Mouse (Mus musculus) G1E-ER4 (cell line): ENCODE measurements around the gene Ush2a. TPM values are rescaled to one million over a fixed set of nuclear protein-coding genes. Genes with fewer than 3 reads are reported as not detected.

Experiments
- GATA1 ChIP-seq: IDR thresholded peaks from one replicate; pipeline ENCODE4 v1.8.0; 2012; ENCODE audit warnings: low read length, inconsistent platforms
- polyA plus RNA-seq: library from polyadenylated mRNA; stranded (reverse); fragments of >175 nt; gene quantifications from 2 replicates; pipeline ENCODE4 v1.2.3, GENCODE M21; 2012

Ush2a gene
- polyA plus RNA-seq, 1 experiment, result not detected

DNA sequence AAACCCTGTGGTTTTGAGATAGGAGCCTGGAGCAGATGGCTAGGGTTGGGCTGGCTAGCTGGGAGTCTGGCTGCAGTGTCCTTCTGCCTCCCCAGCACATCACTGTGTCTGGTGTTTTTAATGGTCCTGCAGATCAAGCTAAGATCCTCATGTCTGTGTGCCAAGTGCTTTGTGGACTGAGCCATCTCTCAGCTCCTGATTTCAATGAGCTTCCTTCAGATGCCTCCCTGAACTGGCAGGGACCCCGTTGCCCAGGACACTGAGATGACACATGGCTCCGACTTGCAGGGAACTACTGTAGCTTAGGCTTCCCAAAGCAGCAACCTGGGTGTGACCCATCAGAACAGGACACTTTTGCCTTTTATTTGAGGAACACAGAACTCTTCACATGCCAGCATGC, 72.1 kb downstream of the Ush2a start:
- no peak for TF ChIP-seq GATA1

DNA sequence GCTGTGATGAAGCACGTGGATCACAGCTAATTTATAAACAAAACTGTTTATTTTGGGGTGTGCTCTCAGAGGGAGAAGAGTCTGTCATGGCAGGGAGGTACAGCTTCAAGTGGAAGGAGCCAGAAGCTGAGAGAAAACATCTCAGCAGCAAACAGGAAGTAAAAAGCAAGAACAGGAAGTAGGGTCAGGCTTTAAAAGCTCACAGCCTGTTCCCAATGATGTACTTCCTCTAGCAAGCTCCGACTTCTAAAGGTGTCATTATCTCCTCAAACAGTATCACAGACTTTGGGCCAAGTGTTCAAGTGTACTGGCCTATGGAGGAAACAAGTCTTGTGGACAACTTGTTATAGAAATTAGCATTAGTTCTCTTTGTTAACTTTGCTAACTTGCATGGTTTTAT, 85.9 kb downstream of the Ush2a start:
- TF ChIP-seq GATA1, result no peak

DNA sequence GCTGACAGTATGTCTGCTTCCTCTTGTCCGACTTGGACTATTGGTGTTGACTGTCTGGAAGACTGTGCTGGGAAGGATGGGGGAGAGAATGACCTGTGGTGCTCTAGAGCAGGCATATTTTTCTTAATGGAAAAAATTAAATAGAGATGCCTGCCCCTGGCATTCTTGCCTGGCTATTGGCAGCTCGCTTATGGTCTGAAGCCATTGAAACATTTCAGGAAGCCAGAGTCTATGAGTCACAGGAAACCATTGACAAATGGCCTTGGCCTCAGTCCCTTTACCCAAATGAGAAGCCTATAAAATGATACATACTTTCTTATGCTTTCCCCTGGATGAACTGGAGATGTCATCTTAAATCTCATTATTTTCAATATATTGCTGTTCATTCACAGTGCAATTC, 92.9 kb downstream of the Ush2a start:
- TF ChIP-seq GATA1, result no peak

DNA sequence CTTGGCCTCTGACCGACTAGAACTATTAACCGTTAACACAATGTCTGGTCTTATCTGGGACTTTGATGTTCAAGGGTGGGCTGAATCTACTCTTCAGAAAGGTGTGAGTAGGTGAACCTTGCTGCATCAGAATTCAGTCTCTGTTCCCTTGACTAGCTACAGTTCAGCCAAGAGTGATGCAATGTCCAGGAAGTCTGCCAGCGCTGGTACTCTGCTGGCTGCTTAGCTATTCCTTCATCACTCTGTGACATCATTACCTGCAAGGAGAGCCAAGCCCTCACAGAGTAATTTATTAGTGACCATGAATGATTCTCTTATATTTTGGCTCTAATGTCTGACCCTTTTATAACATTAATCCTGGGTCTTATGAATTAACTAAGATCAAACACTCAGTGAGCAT, 101.7 kb downstream of the Ush2a start:
- no peak for TF ChIP-seq GATA1

DNA sequence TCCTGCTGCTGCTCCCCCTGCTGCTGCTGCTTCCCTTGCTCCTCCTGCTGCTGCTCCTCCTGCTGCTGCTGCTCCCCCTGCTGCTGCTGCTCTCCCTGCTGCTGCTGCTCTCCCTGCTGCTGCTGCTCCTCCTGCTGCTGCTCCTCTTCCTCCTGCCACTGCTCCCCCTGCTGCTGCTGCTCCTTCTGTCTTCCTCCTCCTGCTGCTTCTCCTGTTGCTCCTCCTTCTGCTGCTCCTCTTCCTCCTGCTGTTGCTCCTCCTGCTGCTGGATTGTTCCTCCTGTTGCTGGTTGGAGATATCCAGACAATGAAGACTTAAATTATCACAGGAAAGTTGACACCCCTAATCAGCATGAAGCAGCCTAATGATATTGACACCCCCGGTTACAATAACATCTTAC, 123.4 kb downstream of the Ush2a start:
- TF ChIP-seq GATA1, result no peak

DNA sequence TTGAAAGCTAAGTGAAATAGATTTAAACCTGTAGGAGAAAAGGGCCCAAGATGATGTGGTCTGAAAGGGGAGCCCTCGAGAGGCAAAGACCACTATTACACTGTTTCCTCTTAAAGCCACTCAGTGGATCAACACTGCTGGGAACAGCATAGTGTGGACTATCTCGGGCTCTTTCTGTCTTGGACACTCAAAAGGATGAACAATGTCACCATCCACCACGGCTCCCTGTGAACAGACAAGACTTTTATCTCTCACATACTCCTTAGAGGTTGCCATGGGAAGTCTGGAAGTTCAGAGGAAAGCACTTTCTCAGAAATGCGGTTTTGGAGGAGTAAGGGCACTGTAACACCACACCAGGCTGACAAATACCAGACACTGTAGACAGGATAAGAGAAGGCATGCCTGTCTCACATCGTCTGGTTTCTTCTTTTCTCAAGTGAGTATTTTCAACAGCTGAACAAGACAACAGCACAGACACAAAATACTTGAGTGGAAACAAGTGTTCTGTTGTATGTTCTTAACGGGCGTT, 124.0 kb downstream of the Ush2a start:
- no peak for TF ChIP-seq GATA1

DNA sequence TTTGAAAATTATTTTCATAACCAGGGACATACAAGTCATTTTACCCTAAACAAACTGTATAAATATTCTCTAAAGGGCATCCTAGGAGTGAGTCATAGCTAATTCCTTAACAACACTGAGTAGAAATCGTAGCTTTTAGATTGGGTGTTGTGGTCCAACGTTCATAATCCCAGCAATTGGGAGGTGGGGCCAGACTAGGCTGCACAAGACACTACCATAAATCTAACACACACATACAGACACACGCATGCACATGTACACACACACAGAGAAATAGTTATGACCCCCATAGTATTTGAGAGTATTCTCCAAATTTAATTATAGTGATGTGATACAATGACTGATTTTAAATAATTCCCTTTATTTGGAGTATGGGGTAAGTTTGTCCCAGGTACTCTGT, 125.5 kb downstream of the Ush2a start:
- no peak for TF ChIP-seq GATA1

DNA sequence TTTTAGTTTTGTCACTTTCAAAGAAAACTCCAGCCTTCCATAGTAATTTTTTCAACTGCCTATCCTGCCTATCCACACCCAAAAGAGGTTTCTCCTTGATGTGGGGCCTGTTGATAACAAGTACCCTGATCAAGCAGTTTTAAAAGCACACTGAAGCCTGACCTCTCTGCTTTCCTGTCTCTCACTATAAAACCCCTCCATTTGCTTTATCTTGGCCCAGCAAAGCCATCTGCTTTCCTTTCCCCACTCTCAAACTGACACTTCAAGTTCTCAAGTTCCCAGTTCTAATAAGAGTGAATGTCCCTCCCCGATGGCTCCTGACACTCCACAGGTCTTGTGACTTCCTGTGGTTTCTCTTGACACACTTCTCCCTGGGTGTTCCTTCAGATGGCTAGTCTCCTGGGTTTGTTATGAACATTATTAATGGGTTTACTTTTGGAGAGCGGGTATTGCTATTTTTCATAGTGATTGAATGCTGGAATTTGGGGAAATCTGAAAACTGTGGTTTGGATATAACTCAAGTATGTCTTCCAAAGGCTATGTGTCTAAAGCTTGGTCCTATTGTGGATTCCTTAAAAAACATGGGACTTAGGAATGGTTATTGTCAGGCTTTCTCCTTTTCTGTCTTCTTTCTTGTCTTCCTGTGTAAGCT, 126.1 kb downstream of the Ush2a start:
- TF ChIP-seq GATA1, result peak; percentile 81

DNA sequence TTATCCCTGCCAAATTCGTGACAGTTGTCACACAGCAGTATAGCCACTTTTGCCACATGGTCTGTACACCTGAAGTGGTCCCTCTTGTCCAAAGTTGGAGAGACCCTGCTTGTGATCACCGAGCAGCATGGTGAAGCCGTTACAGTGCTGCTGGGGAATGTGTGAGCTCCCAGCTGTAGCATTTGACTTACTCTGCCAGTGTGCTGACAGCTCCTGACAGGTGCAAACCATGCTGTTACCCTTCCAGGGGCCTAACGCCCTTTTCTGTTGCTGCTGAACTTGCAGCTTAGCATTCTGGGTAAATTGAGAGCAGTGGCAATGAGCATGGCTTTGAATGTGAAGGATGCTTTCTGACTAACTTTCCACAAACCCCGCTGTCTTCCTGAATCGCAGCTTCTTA, 128.3 kb downstream of the Ush2a start:
- TF ChIP-seq GATA1, result no peak

DNA sequence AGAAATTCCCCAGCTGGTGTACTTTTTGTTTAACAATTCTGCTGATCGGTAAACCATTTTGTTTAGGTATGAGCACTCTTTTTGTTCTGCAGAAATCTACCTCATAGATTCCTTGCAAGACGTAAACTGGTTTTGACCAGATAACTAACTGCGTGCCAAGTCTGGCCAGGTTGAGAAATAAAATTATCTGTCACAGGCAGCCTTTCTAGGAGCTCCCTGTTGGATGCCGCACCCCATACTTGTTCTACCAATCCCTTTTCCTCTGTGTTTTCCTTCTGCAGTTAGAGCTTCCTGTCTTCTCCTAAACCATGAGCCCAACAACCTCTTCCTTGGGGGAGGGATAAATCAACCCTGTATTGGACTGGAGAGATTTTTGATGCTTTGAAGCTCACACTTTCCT, 145.4 kb downstream of the Ush2a start:
- TF ChIP-seq GATA1, result no peak

DNA sequence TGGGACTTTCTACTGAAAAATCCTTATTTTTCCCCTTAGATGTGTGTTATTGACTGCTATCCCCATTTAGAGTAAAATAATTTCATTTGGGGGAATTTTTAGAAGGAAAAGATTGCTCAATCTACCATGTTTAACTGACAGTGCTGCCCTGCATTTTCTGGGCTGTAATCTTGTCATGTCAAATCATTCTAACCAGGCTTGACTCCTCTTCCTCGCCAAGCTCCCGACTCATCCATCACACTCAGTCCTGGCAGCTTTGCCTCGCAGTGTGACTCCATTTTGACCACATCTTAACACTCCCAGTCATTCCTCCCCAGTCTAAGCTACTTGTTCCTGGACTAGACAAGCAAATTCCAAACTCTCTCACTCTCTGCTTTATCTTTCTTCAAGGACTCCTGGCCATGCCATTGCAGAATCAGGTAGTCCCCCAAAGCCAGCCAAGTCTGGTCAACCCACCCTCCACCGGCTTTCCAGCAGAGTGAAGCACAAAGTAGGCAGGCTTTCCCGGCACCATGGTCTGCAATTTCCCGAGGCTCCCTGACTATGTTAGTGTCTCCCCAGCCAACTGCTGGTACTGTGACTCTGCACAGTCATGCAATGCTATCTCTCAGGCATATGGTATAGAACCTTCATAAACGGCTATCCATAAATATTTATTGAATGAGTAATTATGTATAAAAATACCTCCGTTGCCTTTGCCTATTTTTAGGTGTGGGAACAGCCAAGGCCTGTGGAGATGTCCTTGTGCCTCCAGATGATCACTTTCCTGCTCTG, 146.0 kb downstream of the Ush2a start:
- TF ChIP-seq GATA1, result no peak

DNA sequence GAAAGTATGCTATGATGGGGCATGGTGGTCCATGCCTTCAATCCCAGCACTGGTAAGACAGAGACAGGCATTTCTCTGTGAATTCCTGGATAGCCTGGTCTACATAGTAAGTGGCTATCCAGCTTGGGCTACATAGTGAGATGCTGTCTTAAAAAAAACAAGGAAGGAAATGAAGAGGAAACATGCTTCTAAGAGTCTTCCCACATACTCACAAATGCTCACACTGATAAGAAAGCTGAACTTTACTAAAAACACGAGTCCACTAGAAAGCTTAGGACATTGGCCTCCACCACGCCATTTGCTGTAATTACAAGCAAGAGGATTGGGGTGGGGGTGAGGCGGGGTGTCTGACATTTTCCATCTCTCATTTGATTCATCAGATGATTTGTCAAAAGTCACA, 148.7 kb downstream of the Ush2a start:
- no peak for TF ChIP-seq GATA1

DNA sequence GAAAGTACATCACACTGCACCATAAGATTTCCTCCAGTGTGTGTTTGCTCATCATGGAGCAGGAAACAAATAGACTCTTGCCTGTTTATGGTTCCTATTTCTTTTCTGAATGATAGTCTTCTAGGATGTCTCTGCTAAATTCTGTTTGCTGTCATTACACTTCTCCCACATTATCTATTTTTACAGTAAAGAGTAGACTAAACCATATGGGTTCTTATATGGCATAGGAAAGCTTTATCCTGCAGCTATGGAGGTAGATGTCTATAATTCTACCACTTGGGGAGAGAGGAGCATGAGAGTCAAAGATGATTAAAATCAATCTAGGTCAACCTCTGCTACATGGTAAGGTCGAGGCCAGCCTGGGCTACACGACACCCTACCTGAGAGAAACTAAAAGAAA, 158.7 kb downstream of the Ush2a start:
- no peak for TF ChIP-seq GATA1

DNA sequence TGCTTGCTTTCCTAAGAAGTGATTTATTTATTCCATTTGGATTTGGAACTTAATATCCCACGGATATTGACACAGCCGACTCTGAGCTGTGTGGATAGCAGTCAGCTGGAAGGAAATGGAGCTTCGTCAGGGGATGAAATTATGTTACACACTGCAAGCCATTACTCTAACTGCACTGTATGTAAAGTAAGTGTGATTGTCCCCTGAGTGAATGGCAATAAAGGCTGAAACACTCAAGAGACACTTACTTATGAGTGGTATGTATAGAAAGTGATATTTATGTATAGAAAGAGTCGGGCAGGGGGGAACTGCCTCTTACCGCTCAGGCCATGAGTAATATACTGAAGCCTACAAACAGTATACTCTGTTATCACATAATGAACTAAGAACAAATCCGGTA, 166.3 kb downstream of the Ush2a start:
- no peak for TF ChIP-seq GATA1

DNA sequence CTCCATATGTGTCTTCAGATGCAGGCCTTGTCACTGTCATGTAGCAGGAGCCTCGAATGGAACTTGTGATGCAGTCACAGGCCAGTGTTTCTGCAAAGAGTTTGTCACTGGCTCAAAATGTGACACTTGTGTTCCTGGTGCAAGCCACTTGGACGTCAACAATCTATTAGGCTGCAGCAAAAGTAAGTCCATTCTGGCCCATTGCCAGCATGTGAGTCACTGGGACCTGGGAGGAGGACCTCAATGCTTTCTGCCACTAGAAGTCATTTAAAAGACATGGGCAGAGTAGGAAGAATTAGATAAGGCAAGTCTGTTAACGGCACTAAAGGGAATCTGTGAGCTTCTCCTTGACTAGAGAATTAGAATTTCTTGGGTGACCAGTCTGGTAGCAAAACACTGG, 168.9 kb downstream of the Ush2a start:
- no peak for TF ChIP-seq GATA1

DNA sequence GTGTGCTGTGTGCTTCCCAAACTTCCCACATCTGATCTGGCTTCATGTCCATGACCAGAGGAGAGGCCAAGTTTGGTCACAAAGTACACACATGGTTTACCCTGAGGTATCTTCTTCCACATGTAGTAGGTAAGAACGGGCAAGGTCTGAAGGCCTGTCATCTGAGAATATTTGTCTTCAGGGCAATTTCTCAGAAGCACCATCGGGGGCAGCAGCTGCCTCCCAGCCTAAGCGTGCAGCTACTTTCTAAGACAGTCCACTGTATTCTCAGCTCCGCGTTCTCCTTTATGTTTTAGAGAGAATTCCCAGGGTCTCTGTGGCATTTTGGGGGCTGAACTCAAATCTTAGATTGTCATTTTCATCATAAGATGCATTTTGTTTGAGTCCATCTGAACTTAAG, 186.1 kb downstream of the Ush2a start:
- no peak for TF ChIP-seq GATA1

DNA sequence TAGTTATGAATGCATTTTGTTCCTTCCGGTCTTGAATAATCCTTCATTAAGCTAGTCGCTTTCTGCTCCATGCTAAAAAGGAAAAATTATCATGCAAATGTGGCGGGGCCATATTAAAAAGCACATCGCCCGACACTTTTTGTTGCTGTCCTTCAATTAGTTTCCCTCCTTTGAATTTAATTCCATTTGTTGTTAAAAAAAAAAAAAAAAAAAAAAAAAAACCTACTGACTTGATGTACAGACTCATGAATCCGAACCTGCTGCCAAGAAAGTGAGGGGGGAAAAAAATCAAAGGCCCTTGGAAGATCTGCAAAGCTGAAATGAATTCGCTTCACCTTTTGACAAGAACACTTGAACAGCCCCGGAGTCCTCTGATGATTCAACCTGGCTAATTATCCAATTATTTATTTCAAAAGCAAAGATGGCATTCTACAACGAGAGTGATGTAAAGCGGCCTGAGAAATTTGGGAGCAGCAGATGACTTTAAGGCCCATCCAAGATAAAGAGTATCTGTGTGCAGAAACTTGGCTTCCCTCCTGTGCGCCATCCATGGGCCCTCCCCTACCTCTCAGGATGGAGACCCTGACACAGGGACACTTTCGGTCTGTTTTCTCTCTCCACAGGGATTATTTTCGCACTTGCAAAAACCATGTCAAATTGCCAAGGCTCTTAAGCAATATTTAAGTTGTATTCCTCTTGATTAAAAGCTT, 194.8 kb downstream of the Ush2a start:
- no peak for TF ChIP-seq GATA1
